Mouse (Mus musculus) hindbrain, embryonic 12.5 days (tissue): ENCODE measurements around the gene Tmem19. TPM values are rescaled to one million over a fixed set of nuclear protein-coding genes. Genes with fewer than 3 reads are reported as not detected.
"Not testable (repeated sequence)": the region's sequence is repeated elsewhere in the genome, so short reads cannot be mapped to it uniquely, and the experiment has no call there.

Source experiments
- ATAC-seq: fragments of 200-750 bp; cut with Nextera tagmentation; 2 replicates; pipeline ENCODE4 v1.8.0; 2017; ENCODE audit warnings: moderate TSS enrichment; ENCODE audit not compliant: low FRiP score
- H3K27ac ChIP-seq: fragments of 300-500 bp; sonication (generic); 2 replicates; pipeline ENCODE4 v1.5.1; 2016; ENCODE audit warnings: mild to moderate bottlenecking
- H3K27me3 ChIP-seq: fragments of 300-500 bp; sonication (generic); 2 replicates; pipeline ENCODE4 v1.6.1; 2016; ENCODE audit warnings: mild to moderate bottlenecking
- H3K36me3 ChIP-seq: fragments of 300-500 bp; sonication (generic); 2 replicates; pipeline ENCODE4 v1.6.1; 2016; ENCODE audit warnings: mild to moderate bottlenecking
- H3K4me1 ChIP-seq: fragments of 300-500 bp; sonication (generic); 2 replicates; pipeline ENCODE4 v1.6.1; 2016
- H3K4me2 ChIP-seq: fragments of 300-500 bp; sonication (generic); replicated peaks from 2 replicates; pipeline ENCODE4 v1.6.1; 2016; ENCODE audit warnings: mild to moderate bottlenecking
- H3K4me3 ChIP-seq: fragments of 300-500 bp; sonication (generic); 2 replicates; pipeline ENCODE4 v1.5.1; 2016; ENCODE audit warnings: mild to moderate bottlenecking
- H3K9ac ChIP-seq: fragments of 300-500 bp; sonication (generic); 2 replicates; pipeline ENCODE4 v1.6.1; 2016; ENCODE audit warnings: mild to moderate bottlenecking, moderate library complexity
- H3K9me3 ChIP-seq: fragments of 300-500 bp; sonication (generic); replicated peaks from 2 replicates; pipeline ENCODE4 v1.6.1; 2016; ENCODE audit warnings: mild to moderate bottlenecking
- WGBS: fragments of 180-500 bp; shearing (Covaris S2); methylation state at CpG from one replicate; pipeline ENCODE4 v1.1.7; 2016; 5-methylcytosine and 5-hydroxymethylcytosine counted together
- polyA plus RNA-seq: library from polyadenylated mRNA; unstranded; fragments of >200 nt; fragmentation: Nextera tagmentation; extraction: Ambion mirVana; gene quantifications from 2 replicates; pipeline ENCODE4 v1.2.1, GENCODE M21; 2016

Gene Tmem19
- polyA plus RNA-seq, 1 experiment from 2014 or later: 44.6 TPM

DNA sequence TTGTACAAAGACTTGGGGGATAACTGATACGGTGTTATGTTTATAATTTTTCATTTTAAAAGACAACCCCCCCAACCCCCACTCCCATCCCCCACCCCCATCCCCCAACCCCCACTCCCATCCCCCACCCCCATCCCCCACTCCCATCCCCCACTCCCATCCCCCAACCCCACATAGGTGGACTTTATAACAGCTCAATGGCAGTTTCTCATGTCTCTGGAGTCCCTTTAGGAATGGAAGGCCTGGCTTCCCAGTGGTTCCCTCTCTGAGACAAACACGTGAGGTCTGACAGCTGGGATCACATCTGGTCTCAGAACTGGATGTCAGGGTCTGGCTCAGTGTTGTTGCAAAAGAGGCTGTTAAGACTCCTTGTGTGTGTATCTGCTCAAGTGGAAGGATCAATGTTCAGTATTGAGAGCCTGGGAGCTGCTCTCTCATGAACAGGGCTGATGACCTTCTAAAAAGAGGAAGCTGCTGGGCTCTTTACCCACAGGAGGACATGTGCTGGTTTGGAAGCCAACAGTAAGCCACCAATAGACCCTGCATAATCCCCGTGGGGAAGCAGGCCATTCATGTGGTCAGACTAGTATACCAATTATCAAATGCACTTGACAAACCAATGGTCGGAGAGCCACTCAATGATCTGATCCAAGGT is 19.4 kb downstream of the Tmem19 start:
- Histone ChIP-seq H3K4me1 (no peaks in the 10 kb centered on the region), H3K27me3 (no peaks in the 10 kb centered on the region), H3K9me3 (no peaks in the 10 kb centered on the region), H3K9ac (no peak overlapping the region), H3K27ac (no peak overlapping the region), H3K4me3 (no peak overlapping the region), H3K4me2 (no peak overlapping the region), H3K36me3 (peaks cover 64% of the 10 kb centered on the region)
- WGBS: 93% methylated on average over 4 of the region's 4 CpGs
- no peak for ATAC-seq

DNA sequence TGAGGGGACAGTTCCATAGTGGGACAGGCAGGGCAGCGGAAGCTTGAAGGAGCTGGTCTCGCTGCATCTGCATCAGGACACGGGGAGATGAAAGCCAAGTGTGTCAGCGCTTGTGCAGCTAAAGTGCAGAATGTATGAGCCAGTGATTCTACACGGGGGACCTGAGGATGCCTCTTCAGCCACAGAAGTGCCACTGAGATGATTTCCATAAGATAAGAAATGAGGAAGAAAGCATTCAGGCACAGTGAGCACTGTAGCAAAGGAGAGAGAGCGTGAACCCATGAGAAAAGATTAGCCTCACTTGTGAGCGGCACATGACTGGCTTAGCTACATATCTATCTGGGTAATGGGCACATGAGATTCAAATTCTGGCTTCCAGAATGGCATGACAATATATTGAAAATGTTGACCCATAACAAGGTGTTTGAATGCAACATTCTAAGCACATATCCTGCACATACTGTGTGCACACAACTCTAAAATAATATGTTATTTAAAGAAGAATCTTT is 22.4 kb downstream of the Tmem19 start:
- no peaks in the 10 kb centered on the region for H3K4me1 ChIP-seq
- no peak overlapping the region for H3K4me2 ChIP-seq
- H3K9me3 ChIP-seq: no peaks in the 10 kb centered on the region
- 93% methylated on average over 7 of the region's 7 CpGs for WGBS
- no peak overlapping the region for H3K4me3 ChIP-seq
- no peak overlapping the region for H3K9ac ChIP-seq
- no peaks in the 10 kb centered on the region for H3K27me3 ChIP-seq
- no peak for ATAC-seq
- H3K36me3 ChIP-seq: peaks cover 45% of the 10 kb centered on the region
- H3K27ac ChIP-seq: no peak overlapping the region

DNA sequence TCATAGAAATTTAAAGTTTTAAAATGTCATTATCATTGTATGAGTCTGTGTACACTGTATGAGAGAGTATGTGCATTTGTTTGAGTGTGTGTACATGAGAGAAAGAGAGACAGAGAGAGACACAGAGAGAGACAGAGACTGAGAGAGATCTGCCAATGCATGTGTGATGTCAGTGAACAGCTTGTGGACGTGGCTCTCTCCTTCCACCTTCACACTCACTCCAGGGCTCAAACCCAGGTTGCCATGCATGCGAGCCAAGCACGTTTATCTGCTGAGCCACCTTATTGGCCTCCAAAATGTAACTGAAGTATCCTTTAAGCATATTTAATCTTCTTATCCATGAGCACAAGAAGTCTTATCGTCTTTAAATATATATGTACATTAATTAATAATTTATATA is 25.4 kb downstream of the Tmem19 start:
- WGBS: 90% methylated on average over 4 of the region's 4 CpGs

DNA sequence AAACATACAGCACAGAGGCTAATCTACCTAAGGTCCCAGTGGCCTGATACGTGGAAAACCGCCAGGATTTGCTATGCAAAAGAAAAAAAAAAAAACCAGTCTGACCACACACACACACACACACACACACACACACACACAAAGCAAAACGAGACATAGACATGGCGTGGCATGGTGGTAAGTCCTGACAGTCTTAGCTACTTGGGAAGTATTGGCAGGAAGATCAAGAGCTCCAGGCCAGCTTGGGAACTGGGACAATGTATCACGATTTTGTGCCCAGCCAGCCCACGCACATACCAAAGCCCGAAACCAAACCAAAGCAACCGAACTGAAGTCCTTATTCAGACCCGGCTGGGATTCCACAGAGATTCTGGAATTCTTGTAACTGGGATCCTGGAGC is 28.8 kb downstream of the Tmem19 start:
- no peaks in the 10 kb centered on the region for H3K27me3 ChIP-seq
- 0 out of 2 replicates have a peak, but pooled peaks cover 7% of the 10 kb centered on the region for H3K36me3 ChIP-seq
- ATAC-seq: no peak
- no peak overlapping the region for H3K4me3 ChIP-seq
- H3K4me1 ChIP-seq: no peaks in the 10 kb centered on the region
- 81% methylated on average over 9 of the region's 9 CpGs for WGBS
- H3K27ac ChIP-seq: no peak overlapping the region
- no peak overlapping the region for H3K4me2 ChIP-seq
- no peak overlapping the region for H3K9ac ChIP-seq
- no peaks in the 10 kb centered on the region for H3K9me3 ChIP-seq

More for the DNA sequence above, 25.4 kb downstream of the Tmem19 start:
- H3K9me3 ChIP-seq: no peaks in the 10 kb centered on the region
- H3K4me1 ChIP-seq: no peaks in the 10 kb centered on the region
- H3K27me3 ChIP-seq: no peaks in the 10 kb centered on the region
- no peak overlapping the region for H3K4me2 ChIP-seq
- no peak overlapping the region for H3K9ac ChIP-seq
- no peak for ATAC-seq
- no peak overlapping the region for H3K4me3 ChIP-seq
- H3K36me3 ChIP-seq: peaks cover 26% of the 10 kb centered on the region
- no peak overlapping the region for H3K27ac ChIP-seq

DNA sequence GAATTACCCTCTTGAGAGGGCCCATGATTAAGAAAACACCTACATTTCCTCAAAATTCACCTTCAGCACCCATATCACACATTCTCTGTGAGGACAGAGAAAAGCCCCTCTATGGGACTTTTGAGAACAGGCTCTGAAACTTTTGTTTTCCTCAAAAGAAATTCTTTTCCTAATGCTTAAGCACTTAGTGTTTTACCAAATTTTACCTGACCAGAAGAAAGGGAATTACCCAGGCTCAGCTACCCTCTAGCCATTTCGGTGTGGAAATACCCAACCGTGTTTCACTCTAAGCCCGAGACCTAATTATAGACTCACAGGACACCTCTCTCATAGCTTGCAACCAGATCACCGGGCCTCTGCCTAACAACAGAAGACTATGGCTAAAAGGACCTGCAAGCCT is 29.3 kb downstream of the Tmem19 start:
- Histone ChIP-seq H3K4me2 (no peak overlapping the region), H3K27ac (no peak overlapping the region), H3K36me3 (0 out of 2 replicates have a peak, but pooled peaks cover 4% of the 10 kb centered on the region), H3K4me1 (no peaks in the 10 kb centered on the region), H3K27me3 (no peaks in the 10 kb centered on the region), H3K4me3 (no peak overlapping the region), H3K9ac (no peak overlapping the region), H3K9me3 (no peaks in the 10 kb centered on the region)
- 91% methylated on average over 4 of the region's 4 CpGs for WGBS
- ATAC-seq: no peak

DNA sequence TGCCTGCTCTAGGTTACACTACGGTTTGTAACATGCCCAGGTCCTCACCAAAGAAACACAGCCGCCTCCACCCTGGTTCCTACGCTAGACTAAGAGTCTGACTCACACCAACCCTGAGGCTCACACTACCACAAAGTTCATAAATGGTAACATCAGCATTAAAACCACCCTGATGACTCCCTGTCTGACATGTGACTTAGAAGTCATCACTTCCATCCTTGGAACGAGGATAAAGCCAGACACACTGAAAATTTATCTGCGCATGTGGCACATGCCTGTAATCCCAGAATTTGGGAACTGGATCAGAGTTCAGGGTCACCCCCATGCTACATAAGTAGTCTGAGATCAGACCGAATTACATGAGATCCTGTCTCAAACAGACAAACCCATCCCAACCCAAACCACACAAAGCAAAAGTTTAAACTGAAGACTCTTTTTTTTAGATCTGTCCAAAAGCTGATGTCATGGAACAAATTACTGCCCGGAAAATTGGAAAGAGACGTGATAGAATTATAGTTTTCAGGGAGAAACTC is 29.8 kb downstream of the Tmem19 start:
- Histone ChIP-seq H3K4me1 (no peaks in the 10 kb centered on the region), H3K9ac (no peak overlapping the region), H3K9me3 (no peaks in the 10 kb centered on the region), H3K27me3 (no peaks in the 10 kb centered on the region), H3K4me3 (no peak overlapping the region), H3K27ac (no peak overlapping the region), H3K4me2 (no peak overlapping the region), H3K36me3 (0 out of 2 replicates have a peak, but pooled peaks cover 3% of the 10 kb centered on the region)
- ATAC-seq: no peak
- WGBS: 87% methylated on average over 8 of the region's 8 CpGs

DNA sequence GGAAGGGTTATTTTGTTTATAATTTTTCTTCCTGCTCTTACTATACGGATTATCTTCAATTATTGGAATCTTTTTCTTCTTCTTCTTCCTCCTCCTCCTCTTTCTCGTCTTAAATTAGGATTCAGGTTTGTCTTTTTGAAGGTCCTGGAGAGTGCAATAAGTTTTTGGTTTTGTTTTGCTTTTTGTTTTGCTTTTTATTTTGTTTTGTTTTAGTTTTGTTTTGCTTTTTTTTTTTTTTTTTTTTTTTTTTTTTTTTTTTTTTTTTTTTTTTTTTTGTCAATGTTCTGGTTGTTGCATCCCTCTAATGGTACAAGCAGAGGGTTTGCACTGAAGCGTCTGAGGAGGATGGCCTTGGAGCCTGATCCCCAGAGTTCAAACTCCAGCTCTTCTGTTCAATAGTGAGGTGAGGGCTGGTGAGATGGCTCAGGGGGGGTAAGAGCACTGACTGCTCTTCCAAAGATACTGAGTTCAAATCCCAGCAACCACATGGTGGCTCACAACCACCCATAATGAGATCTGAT is 33.2 kb downstream of the Tmem19 start:
- Histone ChIP-seq H3K4me1 (no peaks in the 10 kb centered on the region), H3K9me3 (no peaks in the 10 kb centered on the region), H3K9ac (no peak overlapping the region), H3K27ac (no peak overlapping the region), H3K4me3 (no peak overlapping the region), H3K27me3 (no peaks in the 10 kb centered on the region), H3K4me2 (no peak overlapping the region), H3K36me3 (no peaks in the 10 kb centered on the region)
- no peak for ATAC-seq
- 85% methylated on average over 3 of the region's 3 CpGs for WGBS

DNA sequence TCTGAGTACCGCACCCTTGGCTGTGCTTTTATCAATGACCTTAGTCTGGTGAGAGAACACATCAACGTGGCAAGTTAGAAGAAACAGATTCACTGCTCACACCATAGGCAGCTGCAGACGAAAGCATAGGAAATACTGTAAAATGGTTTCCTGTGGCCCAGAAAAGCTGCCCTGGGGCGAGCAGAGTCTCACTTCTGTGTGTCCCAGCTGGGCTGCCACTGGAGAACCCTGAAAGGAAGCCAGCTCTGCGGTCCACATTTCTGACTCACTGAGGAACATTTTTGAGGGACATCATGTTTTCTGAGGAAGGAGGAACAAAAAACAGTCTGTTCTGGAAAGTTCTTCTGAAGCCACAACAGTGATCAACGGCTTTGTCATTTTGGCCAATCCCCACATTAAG is 33.8 kb downstream of the Tmem19 start:
- H3K4me3 ChIP-seq: no peak overlapping the region
- ATAC-seq: no peak
- H3K9ac ChIP-seq: no peak overlapping the region
- no peaks in the 10 kb centered on the region for H3K4me1 ChIP-seq
- H3K27ac ChIP-seq: no peak overlapping the region
- 84% methylated on average over 6 of the region's 6 CpGs for WGBS
- no peaks in the 10 kb centered on the region for H3K9me3 ChIP-seq
- H3K27me3 ChIP-seq: no peaks in the 10 kb centered on the region
- no peak overlapping the region for H3K4me2 ChIP-seq
- H3K36me3 ChIP-seq: no peaks in the 10 kb centered on the region

DNA sequence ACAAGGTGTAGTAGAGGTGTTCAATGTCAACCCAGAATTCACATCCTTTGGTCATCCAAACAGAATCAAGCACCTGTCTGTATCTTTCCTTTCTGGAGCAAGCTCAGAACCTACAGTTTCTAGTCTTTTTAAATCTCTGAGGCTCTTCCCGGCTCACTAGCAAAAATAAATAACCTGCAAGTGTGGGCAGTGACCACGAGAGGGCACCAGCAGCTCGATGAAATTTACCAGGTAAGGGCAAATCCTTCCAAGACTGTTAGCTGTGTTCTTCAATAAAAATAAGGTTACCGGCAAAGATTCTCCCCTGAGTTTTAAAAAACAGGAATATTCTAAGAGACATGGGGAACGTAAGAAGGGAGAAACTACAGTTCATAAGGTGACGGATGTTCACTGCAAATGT is 39.0 kb downstream of the Tmem19 start:
- WGBS: 12% methylated on average over 6 of the region's 6 CpGs
- Histone ChIP-seq H3K27ac (no peak overlapping the region), H3K27me3 (no peaks in the 10 kb centered on the region)

DNA sequence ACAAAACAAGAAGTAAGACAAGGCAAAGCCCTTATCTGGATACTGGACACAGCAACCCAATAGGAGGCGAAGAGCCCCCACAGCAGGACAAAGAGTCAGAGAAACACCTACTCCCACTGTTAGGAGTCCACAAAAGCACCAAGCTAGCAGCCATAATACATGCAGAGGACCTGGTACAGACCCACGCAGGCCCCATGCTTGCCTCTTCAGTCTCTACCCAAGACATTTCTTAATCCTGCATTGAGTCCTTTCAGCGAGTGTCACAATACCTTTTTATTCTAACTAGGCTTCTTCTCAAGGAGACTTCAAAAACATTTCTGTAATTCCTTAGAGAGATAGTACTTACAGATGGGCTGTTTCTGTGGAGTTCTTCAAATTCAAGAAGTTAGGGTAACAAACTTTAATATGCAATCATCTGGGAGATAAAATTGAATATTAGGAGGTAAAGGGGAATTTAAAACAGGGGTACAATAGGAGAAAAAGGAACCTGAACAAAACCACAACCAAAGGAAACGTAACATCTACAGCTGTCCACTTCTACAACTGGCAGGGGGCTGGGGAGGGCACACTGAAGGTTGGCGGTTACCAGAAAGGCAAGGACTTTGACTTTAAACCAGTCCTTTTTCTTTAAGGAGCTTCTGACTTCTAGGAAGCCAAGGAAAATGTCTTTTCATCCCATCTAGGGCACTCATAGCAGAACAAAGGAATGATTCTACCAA is 40.8 kb downstream of the Tmem19 start:
- Histone ChIP-seq H3K27ac (no peak overlapping the region), H3K27me3 (no peaks in the 10 kb centered on the region), H3K4me2 (no peak overlapping the region), H3K4me3 (no peak overlapping the region), H3K4me1 (0 out of 2 replicates have a peak, but pooled peaks cover under 1% of the 10 kb centered on the region), H3K9ac (no peak overlapping the region), H3K36me3 (no peaks in the 10 kb centered on the region), H3K9me3 (no peaks in the 10 kb centered on the region)
- ATAC-seq: no peak
- WGBS: 69% methylated on average over 5 of the region's 5 CpGs

More for the DNA sequence above, 39.0 kb downstream of the Tmem19 start:
- ATAC-seq: no peak
- H3K36me3 ChIP-seq: no peaks in the 10 kb centered on the region
- no peaks in the 10 kb centered on the region for H3K9me3 ChIP-seq
- H3K4me3 ChIP-seq: no peak overlapping the region
- H3K4me2 ChIP-seq: no peak overlapping the region
- H3K4me1 ChIP-seq: no peaks in the 10 kb centered on the region
- H3K9ac ChIP-seq: no peak overlapping the region

DNA sequence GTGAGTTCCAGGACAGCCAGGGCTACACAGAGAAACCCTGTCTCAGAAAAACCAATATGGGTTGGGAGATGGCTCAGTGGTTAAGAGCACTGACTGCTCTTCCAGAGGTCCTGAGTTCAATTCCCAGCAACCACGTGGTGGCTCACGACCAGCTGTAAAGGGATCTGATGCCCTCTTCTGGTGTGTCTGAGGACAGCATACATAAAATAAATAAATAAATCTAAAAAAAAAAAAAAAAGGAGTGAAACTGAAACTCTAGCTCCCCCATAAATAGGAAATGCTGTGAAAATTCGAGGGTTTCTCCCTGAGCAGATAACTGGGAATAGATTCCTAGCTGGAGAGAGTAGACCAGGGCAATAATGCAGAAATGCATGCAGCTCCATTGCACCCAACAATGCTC is 43.9 kb downstream of the Tmem19 start:
- not testable (repeated sequence) for H3K4me3 ChIP-seq, H3K4me2 ChIP-seq, H3K27me3 ChIP-seq, H3K27ac ChIP-seq, ATAC-seq, H3K9ac ChIP-seq, H3K36me3 ChIP-seq, H3K9me3 ChIP-seq
- 76% methylated on average over 3 of the region's 3 CpGs for WGBS
- H3K4me1 ChIP-seq: peaks cover 14% of the 10 kb centered on the region

DNA sequence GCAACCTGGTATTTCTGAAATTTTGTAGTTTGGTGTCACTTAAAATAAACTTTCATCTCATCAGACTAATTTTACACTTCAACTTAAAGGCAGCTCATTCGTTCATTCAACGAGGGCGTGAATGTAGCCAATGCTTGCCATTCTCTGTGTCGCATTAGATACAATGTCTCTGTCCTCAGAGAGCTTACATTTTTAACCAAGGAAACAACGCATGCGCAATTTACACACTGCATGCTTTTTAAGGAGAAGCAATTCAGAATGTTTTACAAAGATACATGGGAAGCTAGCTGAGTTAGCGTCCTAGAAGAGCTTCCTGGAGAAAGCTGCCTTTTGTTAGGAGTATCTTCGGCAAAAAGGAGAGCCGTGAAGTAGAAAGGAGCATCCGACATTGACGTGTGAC is 46.0 kb downstream of the Tmem19 start:
- peak overlapping the region; percentile 82 for H3K4me3 ChIP-seq
- peak overlapping the region; percentile 71 for H3K4me2 ChIP-seq
- peaks cover 31% of the 10 kb centered on the region for H3K4me1 ChIP-seq
- H3K9me3 ChIP-seq: no peaks in the 10 kb centered on the region
- peak overlapping the region; percentile 96 for H3K27ac ChIP-seq
- no peak for ATAC-seq
- H3K27me3 ChIP-seq: no peaks in the 10 kb centered on the region
- no peaks in the 10 kb centered on the region for H3K36me3 ChIP-seq
- WGBS: 62% methylated on average over 11 of the region's 11 CpGs
- H3K9ac ChIP-seq: peak overlapping the region; percentile 92; the same call in 1 of the 2 replicates
